ENCODE assay signal across 28 mouse cellular contexts in genomic region chr17:28779735-28780134, GRCm38 (mm10). TPM values are rescaled to one million over a fixed set of nuclear protein-coding genes. Genes with fewer than 3 reads are reported as not detected.
"Had no signal": no experiment of that assay in that cellular context is flagged by ENCODE, and none has a peak within 500 bp of the region (broad histone marks: within the 10 kb centered on the region; RNA-seq: fewer than 3 reads in every experiment).

No protein-coding gene starts in this region.

- DNase-seq: gastrocnemius, postnatal 14 days; gastrocnemius, postnatal 36 days; heart, adult 11 months; heart, adult 2 months; heart, postnatal 14 days; heart, postnatal 36 days; kidney, adult 11 months; kidney, adult 2 months; kidney, adult 9 months; kidney, postnatal 14 days; kidney, postnatal 36 days; layer of hippocampus, adult 9-11 months; layer of hippocampus, postnatal 36 days; left cerebral cortex, postnatal 4 days had no signal

- H3K27me3 ChIP-seq: heart, embryonic 13.5 days; heart, embryonic 15.5 days; hindbrain, embryonic 13.5 days; hindbrain, embryonic 15.5 days; kidney, embryonic 15.5 days; limb, embryonic 13.5 days; limb, embryonic 15.5 days had no signal

- H3K27ac ChIP-seq: heart, adult 2 months; heart, embryonic 13.5 days; heart, embryonic 15.5 days; hindbrain, embryonic 13.5 days; hindbrain, embryonic 15.5 days; hindbrain, postnatal 0 days; kidney, embryonic 15.5 days; kidney, postnatal 0 days; limb, embryonic 13.5 days; limb, embryonic 15.5 days; liver, embryonic 12.5 days; liver, embryonic 14.5 days had no signal

- H3K9ac ChIP-seq: heart, embryonic 13.5 days; heart, embryonic 15.5 days; hindbrain, embryonic 13.5 days; hindbrain, embryonic 15.5 days; kidney, embryonic 15.5 days; limb, embryonic 13.5 days; limb, embryonic 15.5 days; liver, embryonic 12.5 days; liver, embryonic 14.5 days had no signal

- H3K9me3 ChIP-seq: heart, embryonic 13.5 days; heart, embryonic 15.5 days; hindbrain, embryonic 13.5 days; hindbrain, embryonic 15.5 days; kidney, embryonic 15.5 days; limb, embryonic 13.5 days; limb, embryonic 15.5 days; liver, embryonic 12.5 days had no signal

- ATAC-seq: hindbrain, postnatal 0 days; intestine, embryonic 16.5 days; liver, embryonic 12.5 days had no signal

- H3K4me2 ChIP-seq: heart, embryonic 11.5 days; heart, embryonic 13.5 days; heart, embryonic 15.5 days; hindbrain, embryonic 13.5 days; hindbrain, embryonic 15.5 days; kidney, embryonic 15.5 days; limb, embryonic 13.5 days; limb, embryonic 15.5 days; liver, embryonic 12.5 days had no signal

- H3K4me1 ChIP-seq: hindbrain, embryonic 13.5 days; hindbrain, embryonic 15.5 days had no signal

- H3K36me3 ChIP-seq: heart, embryonic 13.5 days; heart, embryonic 15.5 days; hindbrain, embryonic 13.5 days; hindbrain, embryonic 15.5 days; kidney, embryonic 15.5 days; limb, embryonic 13.5 days; limb, embryonic 15.5 days; liver, embryonic 12.5 days had no signal

- H3K4me3 ChIP-seq: heart, adult 2 months; heart, embryonic 13.5 days; heart, embryonic 15.5 days; hindbrain, embryonic 13.5 days; hindbrain, embryonic 15.5 days; kidney, embryonic 15.5 days; limb, embryonic 13.5 days; limb, embryonic 15.5 days; liver, embryonic 12.5 days had no signal

RNA-seq across cellular contexts. Expression of gene Mapk13, which starts 10.6 kb away (rescaled TPM):
- total RNA-seq: gastrocnemius, postnatal 36 days had no signal

RNA-seq across cellular contexts. Expression of gene AC170998.1, which starts 53.9 kb away (rescaled TPM):
- polyA plus RNA-seq: liver, adult 2 months had no signal
